Mouse (Mus musculus): Measurements from ENCODE around the gene Nfatc3. TPM values are rescaled to one million over a fixed set of nuclear protein-coding genes. Genes with fewer than 3 reads are reported as not detected.

The Nfatc3 gene
- total and polyA plus RNA-seq, 3 experiments: 29.0 to 96.3 (median 37.8) TPM

- no peak for TF ChIP-seq JUN (IDR thresholded peaks at IDR 0.05; ENCODE audit: insufficient read depth, low read depth, low read length)
- TF ChIP-seq USF2 (conservative IDR thresholded peaks at IDR 0.05; ENCODE audit: low read depth, low read length): no peak
- TF ChIP-seq MYC (IDR thresholded peaks at IDR 0.05; ENCODE audit: low read depth, low read length): no peak
- no peak for TF ChIP-seq PAX5 (IDR thresholded peaks at IDR 0.05; ENCODE audit: low read length)
- TF ChIP-seq MXI1 (IDR thresholded peaks at IDR 0.05; ENCODE audit: low read depth, low read length): no peak
- TF ChIP-seq USF1 (IDR thresholded peaks at IDR 0.05; ENCODE audit: low read depth, low read length): no peak
- TF ChIP-seq IRF4 (IDR thresholded peaks at IDR 0.05; ENCODE audit: low read depth, low read length): no peak
- no peak for TF ChIP-seq GABPA (IDR thresholded peaks at IDR 0.05; ENCODE audit: insufficient replicate concordance, low read depth, low read length)
- TF ChIP-seq NRF1 (IDR thresholded peaks at IDR 0.05; ENCODE audit: low read depth, low read length): no peak
- no peak for TF ChIP-seq ZNF384 (IDR thresholded peaks at IDR 0.05; ENCODE audit: low read depth, low read length)
- TF ChIP-seq TBP (conservative IDR thresholded peaks at IDR 0.05; ENCODE audit: low read depth, low read length): no peak
- TF ChIP-seq ZKSCAN1 (IDR thresholded peaks at IDR 0.05; ENCODE audit: borderline replicate concordance, low read depth, low read length): no peak
- no peak for TF ChIP-seq ELF1 (IDR thresholded peaks at IDR 0.05; ENCODE audit: low read depth, low read length)
- no peak for TF ChIP-seq UBTF (IDR thresholded peaks at IDR 0.05; ENCODE audit: low read depth, low read length)
- TF ChIP-seq ZMIZ1 (IDR thresholded peaks at IDR 0.05; ENCODE audit: low read depth, low read length): no peak
- no peak for TF ChIP-seq POLR2AphosphoS2 (IDR thresholded peaks at IDR 0.05; ENCODE audit: low read depth, low read length)
- no peak for TF ChIP-seq EP300 (IDR thresholded peaks at IDR 0.05; ENCODE audit: low read length)
- TF ChIP-seq MAX (IDR thresholded peaks at IDR 0.05; ENCODE audit: low read length): no peak
- dilution Hi-C loops (cut with MboI; ENCODE audit: extremely low pct_ligation_motif_present, extremely low pct_unique_long_range_greater_than_20kb, low sequenced_read_pairs): no loop called here
Measured at GRCm38 (mm10) chr8:106129232-106129930, 70.7 kb downstream of the Nfatc3 start.

DNA sequence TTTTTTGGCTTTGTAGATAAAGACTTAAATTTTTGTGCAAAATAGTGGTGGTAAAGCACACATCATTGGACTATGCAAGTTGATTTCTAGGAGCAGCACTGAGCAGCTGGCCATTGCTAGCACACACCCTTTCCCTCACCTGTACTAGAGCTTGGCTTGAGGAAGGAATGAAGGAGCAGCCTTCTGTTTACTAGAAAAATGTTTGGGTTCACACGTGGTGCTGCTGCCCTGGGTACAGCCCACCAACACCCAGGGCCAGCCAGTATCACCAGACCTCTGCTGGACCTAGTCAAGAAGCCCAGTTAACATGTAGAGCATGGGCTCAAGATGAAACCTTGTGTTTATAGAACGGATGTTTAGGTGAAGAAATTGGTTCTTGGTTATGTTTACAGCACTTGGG, 71.4 kb downstream of the Nfatc3 start:
- Histone ChIP-seq H3K4me3 (replicated peaks in 1 of 3; ENCODE audit: low read depth in 2 of 3, low read length in 2 of 3, poor library complexity in 1 of 3) (no peak overlapping the region), H3K27me3 (replicated peaks) (no peaks in the 10 kb centered on the region), H3K9ac (ENCODE audit: insufficient read depth, low read depth) (no peak overlapping the region), H3K4me2 (ENCODE audit: insufficient read depth, low read depth, poor library complexity, severe bottlenecking) (no peak overlapping the region), H3K27ac (ENCODE audit: insufficient read depth, low read depth) (no peak overlapping the region), H3K36me3 (replicated peaks in 1 of 2; ENCODE audit: control insufficient read depth in 1 of 2, insufficient read depth in 1 of 2, low read length in 1 of 2) (peaks cover 59 to 95% of the 10 kb centered on the region in 2 experiments), H3K79me2 (replicated peaks; ENCODE audit: control insufficient read depth, extremely low read depth, insufficient read depth, poor library complexity, severe bottlenecking) (0 out of 2 replicates have a peak, but pooled peaks cover 3% of the 10 kb centered on the region), H3K4me1 (ENCODE audit: control insufficient read depth in 1 of 2, insufficient read depth in 2 of 2) (no peaks in the 10 kb centered on the region), H3K9me3 (replicated peaks; ENCODE audit: low read length) (no peaks in the 10 kb centered on the region)
- TF ChIP-seq MAX (IDR thresholded peaks at IDR 0.05; ENCODE audit: low read length) (no peak), ZKSCAN1 (IDR thresholded peaks at IDR 0.05; ENCODE audit: borderline replicate concordance, low read depth, low read length) (no peak), TCF12 (IDR thresholded peaks at IDR 0.05; ENCODE audit: low read depth, low read length) (no peak), ZMIZ1 (IDR thresholded peaks at IDR 0.05; ENCODE audit: low read depth, low read length) (no peak), ZC3H11A (IDR thresholded peaks at IDR 0.05; ENCODE audit: low read depth, low read length) (no peak), JUN (IDR thresholded peaks at IDR 0.05; ENCODE audit: insufficient read depth, low read depth, low read length) (no peak), TBP (conservative IDR thresholded peaks at IDR 0.05; ENCODE audit: low read depth, low read length) (no peak), USF2 (conservative IDR thresholded peaks at IDR 0.05; ENCODE audit: low read depth, low read length) (no peak), CTCF (conservative IDR thresholded peaks at IDR 0.05 in 1 of 2, IDR thresholded peaks at IDR 0.05 in 1 of 2; ENCODE audit: low read depth in 2 of 2, low read length in 2 of 2) (no peak), ELF1 (IDR thresholded peaks at IDR 0.05; ENCODE audit: low read depth, low read length) (no peak), MXI1 (IDR thresholded peaks at IDR 0.05; ENCODE audit: low read depth, low read length) (no peak), MAZ (IDR thresholded peaks at IDR 0.05; ENCODE audit: low read depth, low read length) (no peak), POLR2AphosphoS2 (IDR thresholded peaks at IDR 0.05; ENCODE audit: low read depth, low read length) (no peak), HCFC1 (IDR thresholded peaks at IDR 0.05; ENCODE audit: low read depth, low read length) (no peak), POLR2A (IDR thresholded peaks at IDR 0.05; ENCODE audit: low read depth, low read length) (no peak), KAT2A (IDR thresholded peaks at IDR 0.05; ENCODE audit: insufficient replicate concordance, low read length) (no peak)
- dilution Hi-C loops (cut with MboI; ENCODE audit: extremely low pct_ligation_motif_present, extremely low pct_unique_long_range_greater_than_20kb, low sequenced_read_pairs): no loop called here
- in situ Hi-C loops (cut with MboI; ENCODE audit: low pct_ligation_motif_present, low pct_unique_long_range_greater_than_20kb, low sequenced_read_pairs): no loop called here
- DNase-seq (ENCODE audit: extremely low read depth): no peak

More at GRCm38 (mm10) chr8:106129232-106129930, 70.7 kb downstream of the Nfatc3 start:
- Histone ChIP-seq H3K27ac (ENCODE audit: insufficient read depth, low read depth) (no peak overlapping the region), H3K4me3 (replicated peaks in 1 of 3; ENCODE audit: low read depth in 2 of 3, low read length in 2 of 3, poor library complexity in 1 of 3) (no peak overlapping the region), H3K27me3 (replicated peaks) (no peaks in the 10 kb centered on the region), H3K9me3 (replicated peaks; ENCODE audit: low read length) (no peaks in the 10 kb centered on the region), H3K36me3 (replicated peaks in 1 of 2; ENCODE audit: control insufficient read depth in 1 of 2, insufficient read depth in 1 of 2, low read length in 1 of 2) (peaks cover 59 to 99% of the 10 kb centered on the region in 2 experiments), H3K4me2 (ENCODE audit: insufficient read depth, low read depth, poor library complexity, severe bottlenecking) (no peak overlapping the region), H3K79me2 (replicated peaks; ENCODE audit: control insufficient read depth, extremely low read depth, insufficient read depth, poor library complexity, severe bottlenecking) (peaks cover 6% of the 10 kb centered on the region; the same call in 1 of the 2 replicates), H3K9ac (ENCODE audit: insufficient read depth, low read depth) (no peak overlapping the region), H3K4me1 (ENCODE audit: control insufficient read depth in 1 of 2, insufficient read depth in 2 of 2) (no peaks in the 10 kb centered on the region)
- DNase-seq (ENCODE audit: extremely low read depth): no peak
- in situ Hi-C loops (cut with MboI; ENCODE audit: low pct_ligation_motif_present, low pct_unique_long_range_greater_than_20kb, low sequenced_read_pairs): no loop called here
